Mouse (Mus musculus): ENCODE data around the gene Myo1h.

The Myo1h gene

DNA sequence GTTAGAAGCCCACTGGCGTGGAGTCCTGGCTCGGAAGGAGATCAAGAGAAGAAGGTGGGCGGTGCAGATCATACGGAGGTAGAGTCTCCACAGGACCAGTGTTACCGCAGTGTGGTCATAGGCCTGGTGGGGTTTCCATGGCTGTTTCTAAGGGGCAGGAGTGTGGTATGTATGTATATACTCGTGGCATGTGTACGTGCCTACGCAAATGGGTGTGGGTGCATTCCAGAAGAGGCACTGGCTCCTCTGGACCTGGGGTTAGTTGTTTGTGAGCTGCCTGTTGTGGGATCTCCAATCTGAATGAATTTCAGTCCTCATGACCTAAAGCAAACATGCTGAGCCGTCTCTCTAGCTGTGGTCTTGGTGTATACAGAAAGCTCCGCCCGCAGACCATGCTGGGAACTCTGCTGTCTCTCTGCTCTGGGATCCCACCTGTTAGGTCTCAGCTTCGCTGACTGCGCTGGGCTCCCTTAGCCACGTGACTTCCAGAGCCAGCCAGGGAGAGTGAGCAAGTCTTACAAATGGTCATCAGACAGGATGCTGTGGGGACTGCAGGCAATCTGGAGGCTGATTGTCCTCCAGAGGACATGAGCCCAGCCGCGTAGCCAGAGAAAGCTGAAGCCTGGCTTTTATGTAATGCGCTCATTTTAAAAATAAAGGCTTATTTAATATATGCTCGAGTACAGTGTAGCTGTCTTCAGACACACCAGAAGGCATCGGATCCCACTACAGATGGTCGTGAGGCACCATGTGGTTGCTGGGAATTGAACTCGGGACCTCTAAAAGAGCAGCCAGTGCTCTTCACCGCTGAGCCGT lies 68.2 kb downstream of the Myo1h start:
- peak in 1 of 2 experiments; percentile 10 for DNase-seq (ENCODE audit: inconsistent age in 2 of 2, low spot score in 1 of 2)

DNA sequence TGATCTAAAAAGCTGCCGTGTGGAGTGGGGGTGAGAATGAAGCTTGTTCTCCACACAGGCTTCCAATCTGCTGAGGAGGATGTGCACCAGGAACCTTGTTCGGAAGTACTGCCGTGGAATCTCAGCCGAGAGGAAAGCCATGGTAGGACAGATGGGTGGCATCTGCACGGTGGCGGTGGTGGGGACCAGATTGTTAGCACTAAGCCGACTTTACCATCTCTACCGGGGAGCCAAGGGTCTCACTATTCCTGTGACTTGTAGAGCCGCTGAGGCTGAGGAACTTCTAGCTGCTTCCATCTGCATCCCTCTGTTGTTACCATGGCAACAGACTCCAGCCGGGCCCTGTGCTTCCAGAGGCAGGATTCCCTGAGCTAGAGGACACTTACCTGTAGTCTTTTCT lies 69.9 kb downstream of the Myo1h start:
- DNase-seq (ENCODE audit: inconsistent age in 2 of 2, low spot score in 1 of 2): no peak

DNA sequence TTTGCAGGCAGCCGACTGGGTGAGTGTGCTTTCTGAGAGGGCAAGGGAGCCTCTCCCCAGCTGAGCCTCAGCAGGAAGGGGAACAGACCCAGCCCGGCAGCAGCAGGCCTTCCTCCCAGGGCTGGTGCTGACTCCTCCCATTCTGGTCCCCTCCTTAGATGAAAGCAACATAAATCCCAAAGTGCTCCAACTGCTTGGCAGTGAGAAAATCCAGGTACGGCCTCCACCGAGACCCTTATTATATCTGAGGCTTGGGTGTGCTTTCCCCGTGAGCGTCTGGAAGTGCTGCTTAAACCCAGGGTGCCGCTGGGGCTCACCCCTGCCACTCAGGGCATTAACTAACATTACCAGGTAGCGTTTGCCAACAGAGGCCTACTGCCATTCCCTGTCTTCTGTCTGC lies 70.6 kb downstream of the Myo1h start:
- no peak for DNase-seq (ENCODE audit: inconsistent age in 2 of 2, low spot score in 1 of 2)

DNA sequence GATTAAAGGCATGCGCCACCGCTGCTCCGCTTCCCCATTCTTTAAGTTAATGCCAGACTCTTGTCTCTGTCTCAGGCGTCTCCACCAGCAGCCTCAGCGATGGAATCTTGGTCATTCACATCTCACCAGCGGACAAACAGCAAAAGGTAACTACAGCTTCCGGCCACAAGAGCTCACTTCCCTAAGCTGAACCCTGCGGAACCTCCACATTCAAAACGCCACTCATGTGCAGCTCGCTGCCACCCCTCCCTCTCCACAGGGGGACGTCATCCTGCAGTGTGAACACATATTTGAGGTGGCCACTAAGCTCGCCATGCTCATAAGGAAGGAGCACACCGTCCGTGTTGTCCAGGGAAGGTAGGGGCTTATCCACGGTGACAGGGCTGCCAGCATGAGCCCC lies 72.0 kb downstream of the Myo1h start:
- DNase-seq (ENCODE audit: inconsistent age in 2 of 2, low spot score in 1 of 2): no peak

DNA sequence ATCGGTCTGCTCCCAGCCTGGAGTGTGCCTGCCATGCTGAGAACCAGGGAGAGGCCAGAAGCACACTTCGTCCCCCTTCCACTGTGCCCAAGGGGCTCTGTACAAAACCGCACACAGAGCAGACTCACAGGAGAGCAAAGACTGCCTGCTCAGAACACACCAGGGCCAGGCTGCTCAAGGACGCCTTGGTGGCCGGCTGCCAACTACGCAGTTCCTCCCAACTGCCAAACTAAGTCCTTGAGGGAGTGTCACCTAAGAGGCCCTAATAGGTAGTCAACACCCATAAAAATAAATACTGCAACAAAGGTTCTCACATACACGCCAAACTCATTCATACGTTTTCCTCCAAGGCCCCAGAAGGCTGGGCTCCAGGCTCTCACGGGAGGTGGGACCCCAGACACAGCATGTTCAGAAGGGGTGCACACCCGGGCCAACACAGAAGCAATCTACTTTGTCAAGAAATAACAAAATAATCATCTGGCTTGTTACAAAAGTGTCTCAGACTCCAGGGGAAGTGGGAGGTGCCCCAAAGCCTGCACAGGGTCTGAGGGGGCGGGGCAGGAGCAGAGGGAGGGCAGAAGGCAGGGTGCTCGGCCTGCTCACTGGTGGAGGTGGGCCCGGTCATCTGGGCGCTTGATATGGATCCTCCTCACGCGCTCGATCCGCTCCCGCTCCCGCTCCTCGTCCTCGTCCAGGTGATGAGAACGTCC lies 76.2 kb downstream of the Myo1h start:
- peak; percentile 74 to 82 for DNase-seq (ENCODE audit: inconsistent age in 2 of 2, low spot score in 1 of 2)

DNA sequence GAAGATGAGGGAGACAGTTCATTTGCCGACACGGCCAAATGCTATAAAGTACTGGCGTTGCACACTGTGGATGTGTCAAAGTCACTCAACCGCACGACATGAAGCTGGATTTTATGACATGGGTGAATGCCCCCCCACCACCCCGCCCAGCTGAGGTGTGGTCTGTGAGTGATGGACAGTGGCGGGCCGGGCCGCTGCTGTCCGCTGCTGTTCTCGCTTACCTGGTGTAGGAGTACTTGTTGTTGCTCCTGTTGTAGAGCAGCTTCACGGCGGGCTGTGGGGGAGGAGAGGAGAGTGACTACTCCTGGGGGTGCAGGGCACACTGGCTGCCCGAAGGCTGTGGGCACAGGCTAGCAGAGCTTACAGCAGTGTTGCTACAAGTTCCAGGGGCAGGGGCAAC lies 79.2 kb downstream of the Myo1h start:
- DNase-seq (ENCODE audit: inconsistent age in 2 of 2, low spot score in 1 of 2): no peak

DNA sequence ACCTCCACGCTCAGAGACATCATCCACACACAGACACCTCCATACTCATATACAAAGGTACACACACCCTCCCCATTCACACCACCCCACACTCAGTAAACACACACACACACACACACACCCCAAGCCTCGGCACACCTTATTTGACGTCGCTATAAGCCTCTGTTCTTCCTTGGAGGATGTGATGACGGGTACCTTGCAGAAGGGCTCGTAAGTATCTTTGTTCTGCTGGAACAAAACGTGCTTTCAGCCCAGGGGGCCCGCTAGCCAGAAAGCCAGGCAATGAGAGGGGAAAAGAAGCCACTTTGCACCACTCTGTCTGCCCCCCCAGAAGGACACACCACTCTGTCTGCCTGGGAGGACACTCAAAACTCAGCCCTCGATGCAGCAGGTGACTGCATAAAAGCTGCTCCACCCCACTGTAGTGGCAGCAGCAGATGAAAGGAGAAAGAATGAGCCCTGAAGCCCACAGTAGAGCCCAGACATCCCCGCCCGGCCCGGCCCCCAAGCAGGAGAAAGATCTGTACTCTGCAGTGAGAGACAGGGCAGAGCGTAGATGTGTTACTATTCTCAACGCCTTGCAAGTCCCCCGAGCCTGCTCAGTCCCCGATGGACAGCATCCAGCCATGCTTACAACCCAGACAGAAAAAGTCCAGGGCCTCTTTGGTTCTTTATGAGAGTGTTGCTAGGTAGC lies 80.0 kb downstream of the Myo1h start:
- DNase-seq (ENCODE audit: inconsistent age in 2 of 2, low spot score in 1 of 2): no peak

DNA sequence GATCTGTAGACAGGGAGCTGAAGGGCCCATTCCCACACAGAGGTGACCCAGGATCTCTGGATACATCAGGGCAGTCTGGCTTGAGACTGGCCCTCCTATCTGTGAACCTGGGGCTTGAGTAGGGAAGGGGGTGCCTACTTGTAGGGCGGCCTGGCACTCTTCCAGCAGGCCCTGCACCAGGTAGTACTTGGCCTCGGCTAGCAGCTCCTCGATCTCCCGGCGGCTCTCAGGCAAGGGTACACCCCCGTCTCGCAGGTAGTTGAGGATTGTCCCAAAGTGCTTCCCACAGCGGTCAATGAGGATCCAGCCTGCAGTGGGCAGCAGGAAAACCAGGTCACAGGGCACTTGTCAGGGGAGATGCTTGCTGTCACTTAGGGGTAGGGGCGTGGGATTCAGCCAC lies 81.0 kb downstream of the Myo1h start:
- no peak for DNase-seq (ENCODE audit: inconsistent age in 2 of 2, low spot score in 1 of 2)

DNA sequence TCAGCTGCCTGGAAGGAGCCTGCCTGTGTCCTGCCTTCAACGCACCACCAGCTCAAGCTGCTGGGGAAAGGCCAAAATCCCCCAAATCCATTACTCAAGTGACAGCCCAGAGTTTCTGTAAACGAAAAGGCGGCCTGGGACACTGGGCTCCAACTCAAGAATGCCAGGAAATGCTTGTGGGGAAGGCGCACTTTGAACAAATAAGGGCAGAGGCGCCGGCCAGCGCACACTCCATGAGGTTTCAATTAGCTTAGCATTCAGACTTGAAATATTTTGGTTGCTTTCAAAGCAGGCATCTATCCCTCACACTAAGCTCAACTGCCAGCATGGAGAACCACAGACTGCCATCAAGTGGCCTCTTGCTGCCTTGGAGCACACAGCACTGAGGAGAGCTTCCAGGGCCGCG lies 81.4 kb downstream of the Myo1h start:
- DNase-seq (ENCODE audit: inconsistent age in 2 of 2, low spot score in 1 of 2): peak; percentile 63 to 70

DNA sequence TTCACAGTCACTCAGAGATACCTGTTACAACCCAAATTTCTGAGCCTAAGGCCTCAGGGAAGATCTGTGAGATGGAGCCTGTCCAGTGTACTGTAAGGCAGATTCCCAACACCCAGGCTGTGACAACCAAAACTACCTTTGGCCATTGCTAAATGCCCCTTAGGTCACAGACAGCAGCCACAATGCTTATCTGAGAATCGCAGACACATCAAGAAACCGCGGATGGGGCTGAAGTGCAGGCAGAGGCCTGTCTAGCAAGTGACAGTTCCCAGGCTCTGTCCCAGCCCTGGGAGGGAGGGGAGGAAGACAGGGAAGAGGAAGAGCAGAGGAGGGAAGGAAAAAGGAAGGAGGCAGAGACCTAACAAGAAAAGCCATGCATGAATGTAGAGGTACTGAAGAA lies 82.4 kb downstream of the Myo1h start:
- peak in 1 of 2 experiments; percentile 23 for DNase-seq (ENCODE audit: inconsistent age in 2 of 2, low spot score in 1 of 2)

DNA sequence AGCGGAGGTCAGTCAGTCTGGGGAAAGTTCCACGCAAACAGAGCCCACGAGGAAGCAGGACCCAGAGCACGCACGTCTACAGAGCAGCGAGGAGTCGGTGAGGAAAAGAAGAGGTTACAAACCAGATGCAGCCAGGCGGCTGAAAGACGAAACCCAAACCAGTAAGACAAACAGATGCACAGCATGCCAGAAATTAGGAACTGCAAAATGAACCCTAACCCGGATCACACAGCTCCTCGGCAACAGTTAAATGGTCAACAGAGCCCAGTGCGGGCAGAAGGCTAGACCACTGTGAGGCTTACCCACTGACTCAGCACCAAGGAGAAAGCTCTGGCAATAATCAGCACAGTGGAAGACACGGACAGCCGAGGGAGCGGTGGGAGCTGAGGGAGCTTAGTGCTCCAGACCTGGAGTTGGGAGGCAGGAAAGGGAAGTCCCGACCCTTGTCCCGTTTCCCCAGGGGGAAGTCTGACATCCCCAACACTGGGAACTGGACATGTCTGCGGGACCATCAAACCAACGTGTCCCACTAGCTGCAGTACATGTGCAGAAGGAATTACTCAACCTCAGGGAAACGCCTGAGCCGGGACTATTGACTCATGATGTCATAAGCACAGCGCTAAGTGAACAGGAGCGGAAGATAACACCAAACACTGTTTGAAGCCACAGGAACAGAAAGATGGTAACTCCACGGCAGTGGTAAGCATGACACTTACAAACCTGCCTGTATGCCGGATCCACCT lies 82.9 kb downstream of the Myo1h start:
- peak in 1 of 2 experiments; percentile 25 for DNase-seq (ENCODE audit: inconsistent age in 2 of 2, low spot score in 1 of 2)

DNA sequence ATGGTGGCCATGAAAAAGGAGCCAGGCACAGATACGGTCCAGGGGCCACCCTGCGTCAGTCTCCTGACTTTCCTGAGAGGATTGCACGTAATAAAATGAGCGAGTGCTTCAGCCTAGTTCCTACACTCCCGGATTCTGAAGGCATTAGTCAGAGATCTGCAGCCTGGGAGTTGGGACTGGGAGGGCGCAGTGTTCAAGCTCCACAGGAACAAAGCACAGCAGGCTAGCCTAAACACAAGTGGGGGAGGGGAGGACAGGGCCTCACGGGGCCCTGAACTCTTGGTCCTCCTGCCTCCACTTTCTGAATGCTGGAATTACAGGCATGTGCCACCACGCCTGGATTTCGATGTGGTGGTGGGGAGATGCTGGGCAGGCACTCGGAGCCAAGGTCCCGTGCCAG lies 83.6 kb downstream of the Myo1h start:
- peak in 1 of 2 experiments; percentile 21 for DNase-seq (ENCODE audit: inconsistent age in 2 of 2, low spot score in 1 of 2)

DNA sequence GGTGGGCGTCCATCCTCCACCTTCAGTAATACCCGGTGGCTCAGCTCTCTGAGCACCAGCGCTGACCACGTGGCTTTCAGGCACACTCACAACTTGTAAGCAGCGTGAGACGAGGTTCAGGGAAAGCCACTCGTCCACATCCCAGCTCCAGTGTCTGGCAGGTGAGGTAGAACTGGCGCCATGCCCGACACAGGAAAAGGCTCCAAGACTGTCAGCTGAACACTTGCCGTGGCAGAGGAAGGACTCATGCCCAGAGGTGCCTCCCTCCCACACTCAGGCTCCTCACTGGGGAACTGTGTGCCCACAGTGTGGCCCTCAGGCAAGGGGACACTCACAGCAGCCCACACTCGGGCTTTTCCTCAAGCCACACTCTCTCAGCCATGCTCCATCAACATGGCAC lies 84.2 kb downstream of the Myo1h start:
- DNase-seq (ENCODE audit: inconsistent age in 2 of 2, low spot score in 1 of 2): peak in 1 of 2 experiments; percentile 47

DNA sequence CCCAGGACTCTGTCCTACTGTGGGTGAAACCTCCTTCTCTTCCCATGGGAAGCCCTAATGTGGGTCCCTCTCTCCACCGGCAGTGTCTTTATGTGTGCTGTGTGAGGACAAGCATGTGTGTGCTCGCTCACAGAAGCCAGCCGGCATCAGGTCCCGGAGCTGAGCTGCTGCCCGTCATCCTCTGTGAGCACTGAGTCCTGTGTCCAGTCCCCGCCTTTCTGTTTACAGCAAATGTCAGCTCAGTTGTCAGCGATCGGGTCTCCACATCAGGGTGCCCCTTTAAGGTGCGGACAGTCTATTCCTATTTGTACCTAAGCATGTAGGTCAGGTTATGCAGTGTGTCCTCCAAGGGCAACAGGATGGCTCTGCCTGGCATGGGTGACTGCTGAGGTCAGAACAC lies 84.6 kb downstream of the Myo1h start:
- no peak for DNase-seq (ENCODE audit: inconsistent age in 2 of 2, low spot score in 1 of 2)

DNA sequence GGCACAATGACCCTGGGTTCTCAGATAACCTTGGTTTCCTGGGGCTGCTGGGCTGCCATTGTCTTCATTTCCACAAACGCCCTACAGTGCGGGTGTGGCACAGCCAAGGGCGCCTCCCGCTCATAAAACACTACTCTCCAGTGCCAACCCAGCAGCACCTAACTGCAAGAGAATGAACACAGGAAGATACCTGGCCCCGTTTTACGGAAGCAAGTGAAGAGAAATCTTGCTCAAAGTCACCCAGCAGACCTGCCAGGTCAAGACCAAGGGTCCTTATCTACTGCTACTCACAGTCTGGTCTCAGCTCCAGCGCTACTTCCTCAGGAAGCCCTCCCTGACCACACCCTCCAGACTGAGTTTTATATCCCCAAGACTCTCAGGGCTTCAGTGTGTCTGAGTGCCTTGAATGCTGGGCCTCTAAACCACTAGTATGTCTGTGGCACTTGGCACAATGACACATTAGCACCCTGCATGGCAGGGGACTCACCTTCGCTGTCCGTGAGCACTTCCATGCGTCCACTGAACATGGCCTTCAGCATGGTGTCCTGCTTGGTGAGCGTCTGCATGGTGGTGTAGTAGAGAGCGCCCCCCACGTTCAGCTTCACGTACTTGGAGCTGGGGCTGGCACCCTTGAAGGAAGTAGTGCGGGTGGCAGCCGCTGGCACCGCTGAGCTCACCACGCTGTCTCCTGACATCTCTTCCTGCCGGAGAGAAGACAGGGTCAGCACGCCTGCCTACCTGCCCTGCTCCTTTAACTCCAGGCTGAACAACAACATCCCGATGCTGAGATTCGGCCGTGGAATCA lies 85.6 kb downstream of the Myo1h start:
- DNase-seq (ENCODE audit: inconsistent age in 2 of 2, low spot score in 1 of 2): peak in 1 of 2 experiments; percentile 64

DNA sequence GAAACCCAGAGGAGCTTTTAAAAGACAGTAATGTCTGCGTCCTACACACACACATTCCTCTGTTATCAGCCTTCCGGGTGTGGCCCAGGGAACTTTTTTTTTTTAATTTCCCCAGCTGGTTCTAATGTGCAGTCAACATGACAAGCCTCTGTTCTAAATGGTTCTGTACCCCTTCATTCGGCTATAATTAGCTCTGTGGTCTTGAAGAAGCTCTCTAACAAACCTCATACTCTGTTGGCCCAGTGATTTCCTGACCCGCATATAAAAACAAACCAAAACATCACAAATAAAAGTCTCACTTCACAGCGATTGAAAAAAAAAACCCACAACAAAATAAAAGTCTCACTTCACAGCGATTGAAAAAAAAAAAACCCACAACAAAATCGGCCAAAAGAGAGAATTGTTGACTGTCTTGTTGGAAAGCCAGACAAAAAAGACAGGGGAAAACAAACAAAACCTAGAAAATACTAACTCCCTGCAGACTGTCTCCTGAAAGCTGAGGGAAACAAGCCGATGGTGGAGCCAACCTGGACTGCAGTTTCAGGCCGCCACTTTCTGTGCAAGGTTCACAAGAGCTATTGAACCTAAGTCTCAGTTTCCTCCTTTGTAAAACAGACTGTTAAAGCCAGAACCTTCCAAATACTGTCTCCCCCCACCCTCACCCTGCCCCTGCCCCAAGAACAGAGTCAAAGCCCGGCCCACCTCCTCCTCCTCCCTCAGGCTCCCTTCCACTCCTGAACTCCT lies 89.4 kb downstream of the Myo1h start:
- peak in 1 of 2 experiments; percentile 54 for DNase-seq (ENCODE audit: inconsistent age in 2 of 2, low spot score in 1 of 2)

DNA sequence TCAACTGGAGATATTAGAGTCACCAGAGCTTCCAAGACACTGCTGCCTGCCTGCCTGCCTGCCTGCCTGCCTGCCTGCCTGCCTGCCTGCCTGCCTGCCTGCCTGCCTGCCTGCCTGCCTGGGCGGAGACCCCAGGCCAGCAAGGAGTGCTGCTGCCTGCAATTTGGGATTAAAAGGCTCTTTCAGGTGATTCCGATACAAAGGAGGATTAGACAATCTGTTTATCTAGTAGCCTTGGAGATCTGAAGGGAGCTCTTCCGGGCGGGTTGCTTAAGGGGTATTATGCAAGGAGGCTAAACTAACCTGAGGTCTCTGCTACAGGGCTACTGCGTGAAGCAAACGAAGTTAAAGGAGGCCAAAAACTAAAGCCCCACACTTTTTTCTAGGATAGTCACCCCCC lies 90.0 kb downstream of the Myo1h start:
- DNase-seq (ENCODE audit: inconsistent age in 2 of 2, low spot score in 1 of 2): peak in 1 of 2 experiments; percentile 55

DNA sequence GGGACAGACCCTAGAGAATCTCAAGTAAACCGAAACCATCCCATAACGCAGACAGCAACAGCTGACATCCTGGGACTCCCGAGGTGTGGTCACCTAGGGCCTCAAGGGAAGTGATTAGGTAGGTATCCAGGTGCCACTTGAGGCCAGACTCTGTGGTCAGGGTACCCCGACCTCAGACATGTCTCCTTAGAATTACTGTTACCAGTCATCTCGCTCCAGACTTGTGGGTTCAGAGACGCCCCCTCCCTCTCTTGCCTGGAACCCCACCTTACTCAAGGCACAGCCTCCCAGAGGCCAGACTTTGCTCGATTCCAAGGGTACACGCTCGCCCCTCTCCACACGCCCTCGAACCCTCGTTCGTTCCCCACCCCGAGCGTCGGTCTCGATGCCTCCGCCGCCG lies 90.8 kb downstream of the Myo1h start:
- DNase-seq (ENCODE audit: inconsistent age in 2 of 2, low spot score in 1 of 2): no peak

DNA sequence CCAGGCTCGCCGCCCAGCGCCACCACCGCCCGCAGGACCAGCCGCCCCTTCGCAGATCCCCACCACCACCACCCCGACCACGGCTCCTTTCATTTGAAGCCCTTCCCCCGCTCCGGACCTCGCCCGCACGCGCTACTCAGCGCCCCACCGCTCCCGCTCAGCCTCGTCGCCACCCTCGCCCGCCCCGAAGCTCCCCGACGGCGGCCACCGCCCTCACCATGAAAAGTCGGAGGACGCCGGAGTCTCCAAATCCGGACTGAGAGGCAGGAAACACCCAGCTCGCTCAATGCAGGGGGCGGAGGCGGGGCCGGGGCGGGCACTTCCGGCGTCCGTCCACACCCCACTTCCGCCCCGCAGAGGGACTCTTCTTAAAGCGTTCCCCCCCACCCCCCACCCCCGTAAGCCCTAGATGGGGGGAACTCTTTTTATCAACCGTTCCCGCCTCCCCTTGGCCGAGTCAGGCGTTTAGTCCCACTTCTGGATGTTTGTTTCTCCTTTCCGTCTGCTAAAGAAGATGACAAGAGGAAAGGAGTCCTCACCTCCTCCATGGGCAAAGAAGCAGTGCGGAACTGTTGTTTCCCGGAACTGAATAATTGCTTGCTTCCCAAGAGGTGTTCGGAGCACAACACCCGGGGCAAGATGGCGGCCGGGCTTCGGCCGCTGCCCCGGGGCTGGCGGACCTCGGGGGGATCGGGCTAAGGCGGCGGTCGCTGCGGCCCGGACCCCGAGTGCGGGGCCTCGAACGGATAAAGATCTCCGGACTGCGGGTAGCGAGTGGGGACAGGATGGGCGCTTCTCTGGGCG lies 91.4 kb downstream of the Myo1h start, which contains the start of the genes Kctd10 and Ube3b:
Gene Kctd10, minus strand, starts transcription at position 300 of the 804 bp plus-strand sequence.
Gene Ube3b, plus strand, starts transcription at position 399 of the 804 bp plus-strand sequence.
- DNase-seq (ENCODE audit: inconsistent age in 2 of 2, low spot score in 1 of 2): peak; percentile 86 to 97

All from adrenal gland, adult (tissue).